Mouse (Mus musculus) cerebellum, postnatal 14 days (tissue): ENCODE data around the gene Igbp1b.
A peak's percentile ranks its signal among the peaks of the same experiment; 100 is the strongest.

Source experiments
- DNase-seq, 2 experiments: peaks; one replicate each; pipeline ENCODE4 v3.0.0; 2021; ENCODE audit warnings: mixed read lengths in 2 of 2

Igbp1b gene

GRCm38 (mm10) chr6:138658516-138658915 is at the start of gene Igbp1b:
Gene Igbp1b (minus strand): TSS chr6:138658544.
- no peak for DNase-seq

GRCm38 (mm10) chr6:138682959-138683358 is 24.6 kb upstream of the Igbp1b start:
- DNase-seq = no peak

- no peak for DNase-seq
Measured at GRCm38 (mm10) chr6:138672704-138673141, 14.4 kb upstream of the Igbp1b start.

- no peak for DNase-seq
Measured at GRCm38 (mm10) chr6:138665416-138665815, 7.1 kb upstream of the Igbp1b start.

- no peak for DNase-seq
Measured at GRCm38 (mm10) chr6:138645604-138646003, 12.7 kb downstream of the Igbp1b start.

GRCm38 (mm10) chr6:138639351-138639750 is 19.0 kb downstream of the Igbp1b start:
- no peak for DNase-seq

GRCm38 (mm10) chr6:138620786-138621185 is 37.6 kb downstream of the Igbp1b start:
- DNase-seq = peak; percentile 3 to 5

- DNase-seq = no peak
Measured at GRCm38 (mm10) chr6:138618396-138618795, 39.9 kb downstream of the Igbp1b start.
